Mouse (Mus musculus) left cerebral cortex, adult 11 months (tissue): ENCODE results near the gene Zfp362.

Experiments
- DNase-seq: peaks from one replicate; pipeline ENCODE4 v3.0.0; 2022; ENCODE audit warnings: low spot score

Gene Zfp362

DNA sequence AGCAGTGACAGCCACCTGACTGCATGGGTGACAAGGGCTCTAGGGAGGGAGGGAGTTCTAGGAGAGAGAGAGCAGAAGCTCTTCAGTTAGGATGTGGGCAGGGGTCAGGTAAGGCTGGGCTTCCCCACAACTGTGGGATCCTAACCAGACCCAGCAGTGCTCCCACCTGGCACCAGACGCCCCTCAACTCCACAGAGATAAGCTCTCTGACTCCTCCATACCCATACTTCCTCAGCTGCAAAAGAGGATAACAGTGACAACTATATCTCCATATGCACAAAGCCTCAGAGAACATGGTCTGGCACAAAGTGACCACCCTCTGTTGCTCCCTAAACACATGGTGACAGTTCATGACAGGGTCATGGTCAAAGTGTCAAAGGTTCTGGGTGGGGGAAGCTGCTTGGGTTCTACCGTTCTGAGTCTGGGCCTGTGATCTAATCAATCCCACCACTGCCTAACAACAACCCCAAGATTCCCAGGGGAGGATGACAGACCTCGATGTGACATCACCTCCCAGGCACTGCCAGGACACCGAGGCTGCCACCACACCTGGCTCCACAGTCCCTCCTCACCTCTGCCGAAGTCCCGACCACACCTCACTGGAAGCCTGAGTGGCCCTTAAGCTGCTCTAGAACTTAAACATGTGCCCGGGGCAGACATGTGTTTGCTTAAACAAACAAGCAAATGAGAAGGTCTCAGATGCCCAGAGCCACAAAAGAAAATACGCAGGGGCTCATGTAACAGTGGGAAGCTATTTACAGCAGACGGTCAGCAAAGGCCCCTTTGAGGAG, 4.0 kb downstream of the Zfp362 start:
- no peak for DNase-seq

DNA sequence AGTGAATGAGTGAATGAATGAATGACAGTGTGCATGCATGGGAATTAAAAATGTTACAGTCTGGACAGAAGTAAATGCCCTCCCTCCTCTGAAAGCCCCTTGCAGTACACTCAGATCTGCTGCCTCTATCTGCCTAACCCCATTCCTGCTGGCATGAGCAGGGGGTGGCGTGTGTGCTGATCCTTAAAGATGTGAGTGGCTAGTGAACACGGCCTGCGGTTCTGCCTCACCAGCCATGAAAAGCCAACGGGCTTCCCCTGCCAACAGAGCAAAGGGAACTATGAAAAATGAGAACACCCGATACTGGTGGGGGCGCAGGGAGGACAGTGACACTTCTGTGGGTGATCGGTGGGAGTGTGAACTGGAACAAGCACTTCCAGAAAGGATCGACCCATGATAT, 9.1 kb downstream of the Zfp362 start:
- DNase-seq: no peak

DNA sequence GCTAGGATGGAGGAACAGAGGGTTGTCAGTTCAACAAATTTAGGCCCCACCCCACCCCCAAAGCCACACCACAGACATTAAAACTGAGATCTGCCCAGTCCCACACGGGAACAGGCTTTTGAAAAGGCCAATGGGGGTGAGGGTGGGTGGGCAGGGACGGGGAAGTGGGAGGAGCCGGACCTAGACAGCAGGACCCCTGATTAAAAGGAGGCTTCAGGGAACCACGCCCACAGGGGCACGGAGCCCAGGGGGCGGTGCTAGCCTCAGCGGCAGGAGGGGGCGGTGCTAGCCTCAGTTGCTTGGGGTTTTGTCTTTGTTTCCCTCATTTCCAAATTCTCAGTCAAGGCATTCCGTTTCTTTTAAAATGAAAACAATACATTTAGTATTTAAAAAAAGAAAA, 10.2 kb downstream of the Zfp362 start:
- DNase-seq: no peak

GRCm38 (mm10) chr4:128794198-128794597, 11.6 kb downstream of the Zfp362 start:
- no peak for DNase-seq

- DNase-seq: no peak
Observed at GRCm38 (mm10) chr4:128793710-128794109, 12.1 kb downstream of the Zfp362 start.

DNA sequence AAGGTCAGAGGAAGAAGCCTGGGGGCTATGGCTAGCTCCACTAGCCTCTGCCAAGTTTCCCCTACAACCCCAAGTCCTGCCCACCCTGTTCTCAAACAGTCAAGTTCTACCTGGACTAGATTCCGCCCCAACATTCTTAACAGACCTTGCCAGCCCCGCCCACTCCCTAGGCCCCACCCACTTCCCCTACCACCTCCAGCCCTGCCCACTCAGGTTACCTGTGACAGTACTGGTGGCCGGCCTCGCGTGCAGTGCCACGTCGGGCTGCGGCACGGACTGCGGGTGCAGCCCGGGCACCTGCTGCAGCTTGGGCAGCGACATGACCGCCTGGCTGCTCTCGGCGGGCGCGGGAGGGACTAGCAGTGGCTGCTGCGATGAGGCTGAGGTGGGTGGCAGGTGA, 16.2 kb downstream of the Zfp362 start:
- no peak for DNase-seq

DNA sequence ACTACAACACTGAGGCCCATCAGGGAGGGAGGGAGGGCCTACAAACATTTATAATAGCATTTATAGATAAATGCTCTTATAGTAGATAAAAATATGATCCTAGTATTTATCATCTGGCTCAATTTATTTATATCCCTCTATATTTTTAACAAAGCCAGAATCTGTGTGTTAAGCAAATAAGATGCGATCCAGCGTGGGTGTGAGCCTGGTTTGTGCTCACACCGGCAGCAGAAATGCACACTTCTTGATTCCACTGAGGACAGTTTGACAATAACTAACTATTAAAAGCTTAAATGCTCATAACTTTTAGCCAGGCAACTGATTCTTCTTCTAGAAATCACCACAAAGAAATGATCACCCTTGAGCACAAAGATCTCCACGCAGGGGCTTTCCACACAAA, 17.7 kb downstream of the Zfp362 start:
- no peak for DNase-seq

- DNase-seq: no peak
Observed at GRCm38 (mm10) chr4:128787023-128787939, 18.6 kb downstream of the Zfp362 start.

DNA sequence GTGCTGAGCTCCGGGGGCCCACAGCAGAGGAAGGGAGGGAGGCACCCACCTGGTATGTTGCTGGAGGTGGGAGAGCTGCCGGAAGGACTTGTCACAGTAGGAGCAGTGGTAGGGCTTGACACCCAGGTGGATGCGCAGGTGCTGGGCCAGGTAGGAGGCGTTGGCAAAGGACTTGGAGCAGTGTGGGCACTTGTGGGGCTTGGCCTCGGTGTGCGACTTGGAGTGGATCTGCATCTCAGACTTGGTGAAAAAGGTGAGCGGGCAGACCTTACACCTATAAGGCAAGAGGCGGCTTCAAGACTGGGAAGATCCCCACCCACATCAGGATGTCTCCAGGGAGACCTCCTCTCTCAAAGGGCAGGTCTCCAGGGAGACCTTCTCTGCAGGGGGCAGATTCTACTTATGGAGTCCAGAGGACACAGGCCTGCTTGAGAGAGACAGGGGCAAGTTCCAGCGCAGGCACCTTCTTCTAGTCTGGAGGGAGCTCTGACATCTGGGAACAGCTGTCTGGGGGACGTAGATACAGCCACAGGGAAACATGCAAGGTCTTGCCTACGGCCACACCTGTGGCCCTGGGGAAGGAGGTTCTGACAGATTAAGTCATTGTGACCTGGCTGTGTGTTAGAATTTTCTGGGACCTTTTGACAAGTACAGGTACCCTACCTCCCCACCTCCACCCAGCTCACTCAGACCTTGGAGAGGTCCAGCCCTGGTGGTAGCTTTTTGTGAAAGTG, 19.8 kb downstream of the Zfp362 start:
- DNase-seq: no peak

- no peak for DNase-seq
Observed at GRCm38 (mm10) chr4:128784950-128785631, 20.8 kb downstream of the Zfp362 start.

- no peak for DNase-seq
Observed at GRCm38 (mm10) chr4:128782645-128783044, 23.2 kb downstream of the Zfp362 start.

GRCm38 (mm10) chr4:128782037-128782436, 23.8 kb downstream of the Zfp362 start:
- no peak for DNase-seq

DNA sequence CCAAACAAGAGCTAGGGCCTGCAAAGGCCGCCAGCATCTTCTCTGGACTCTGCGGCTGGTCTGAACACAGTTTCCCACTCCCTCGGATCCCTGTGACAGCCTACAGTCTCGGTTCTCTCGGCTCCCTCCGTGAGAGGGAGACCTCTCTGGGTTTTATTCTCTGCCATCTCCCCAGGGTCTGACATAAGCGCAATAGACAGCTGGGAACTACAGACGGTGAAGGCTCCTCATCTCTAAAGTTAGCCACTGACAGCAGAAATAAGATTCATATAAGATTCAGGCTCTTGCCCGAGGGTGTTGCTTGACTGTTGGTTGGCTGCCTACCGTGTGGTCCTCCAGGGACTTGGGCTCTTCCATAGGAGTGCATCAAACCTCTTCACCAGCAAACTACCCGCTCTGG, 28.3 kb downstream of the Zfp362 start:
- no peak for DNase-seq

- DNase-seq: peak; percentile 55
Observed at GRCm38 (mm10) chr4:128776568-128777289, 29.1 kb downstream of the Zfp362 start.

DNA sequence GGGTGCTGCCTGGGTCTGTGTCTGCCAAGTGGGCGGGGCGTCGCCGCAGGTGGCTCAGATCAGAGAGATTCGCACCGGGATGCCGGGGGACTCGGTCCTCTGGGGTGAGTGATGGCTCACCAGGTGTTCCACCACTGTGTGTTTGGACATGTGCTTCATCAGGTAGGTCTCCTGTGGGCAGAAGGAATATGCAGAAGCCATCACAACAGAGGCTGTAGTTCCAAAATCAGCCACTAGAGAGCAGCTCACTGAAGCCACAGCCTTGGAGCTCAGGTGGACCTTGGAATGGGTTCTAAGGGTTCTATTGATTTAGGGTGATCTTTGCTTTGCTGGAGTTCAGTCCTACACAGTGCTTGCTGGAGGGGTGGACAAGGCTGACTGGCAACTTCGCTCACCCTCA, 31.4 kb downstream of the Zfp362 start:
- peak; percentile 43 for DNase-seq

GRCm38 (mm10) chr4:128773820-128774219, 32.0 kb downstream of the Zfp362 start:
- DNase-seq: no peak

DNA sequence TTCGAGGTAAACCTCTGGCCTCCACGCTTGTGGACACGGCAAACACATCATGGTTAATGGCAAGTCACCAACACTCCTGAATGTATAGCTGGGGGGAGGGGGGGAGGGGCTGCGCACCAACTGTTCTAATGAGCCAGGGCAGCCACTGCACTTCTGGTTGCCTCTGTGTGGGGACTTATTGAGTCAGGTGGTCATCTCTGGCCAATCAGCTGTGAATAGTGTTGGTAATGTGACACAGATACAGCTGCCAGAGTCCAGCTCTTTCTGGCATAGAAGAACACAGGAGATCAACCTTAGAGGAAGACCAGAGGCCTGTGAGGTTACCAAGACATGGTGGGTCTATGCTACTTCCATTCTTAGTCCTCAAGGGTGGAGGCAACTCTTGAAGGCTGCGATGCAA, 35.1 kb downstream of the Zfp362 start:
- no peak for DNase-seq

GRCm38 (mm10) chr4:128769569-128770355, 36.1 kb downstream of the Zfp362 start:
- DNase-seq: no peak

DNA sequence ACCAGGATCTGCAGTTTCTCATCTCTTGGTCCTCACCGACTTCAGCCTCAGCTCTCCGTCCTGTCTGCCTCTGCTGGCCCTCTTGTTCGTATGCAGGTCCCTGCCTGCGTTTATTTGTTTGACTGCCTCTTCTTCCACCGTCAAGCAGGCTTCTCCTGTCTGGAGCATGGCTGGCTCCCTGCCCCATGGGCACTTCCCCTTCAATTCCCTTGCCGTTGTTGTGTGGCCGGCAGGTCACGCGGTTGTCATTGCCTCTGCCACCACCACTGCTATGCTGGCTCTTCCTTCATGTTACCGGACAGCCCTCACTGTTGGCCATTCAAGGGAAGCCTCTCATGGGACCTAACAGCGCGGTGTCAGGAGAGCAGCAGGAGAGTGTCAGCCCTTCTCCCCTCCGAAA, 37.7 kb downstream of the Zfp362 start:
- DNase-seq: no peak

DNA sequence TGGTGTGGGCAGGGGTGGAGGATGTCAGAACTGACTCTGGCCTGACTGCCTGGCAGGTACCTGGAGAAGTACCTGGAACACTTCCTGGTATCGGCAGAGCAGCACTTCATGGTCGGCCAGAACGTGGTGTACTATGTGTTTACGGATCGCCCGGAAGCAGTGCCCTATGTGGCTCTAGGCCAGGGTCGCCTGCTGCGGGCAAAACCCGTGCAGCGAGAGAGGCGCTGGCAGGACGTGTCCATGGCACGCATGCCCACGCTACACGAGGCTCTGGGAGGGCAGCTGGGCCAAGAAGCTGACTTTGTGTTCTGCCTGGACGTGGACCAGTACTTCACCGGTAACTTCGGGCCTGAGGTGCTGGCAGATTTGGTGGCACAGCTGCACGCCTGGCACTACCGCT, 38.9 kb downstream of the Zfp362 start:
- no peak for DNase-seq
